In genomic region chr19:5912103-5913006, GRCm38 (mm10) we compare ENCODE assay signal across 8 mouse cellular contexts. TPM values are rescaled to one million over a fixed set of nuclear protein-coding genes. Genes with fewer than 3 reads are reported as not detected.
DNase-seq lines count a peak whose midpoint lies in the region; ATAC-seq lines count a peak whose summit lies in the region.

No protein-coding gene starts in this region.

- DNase-seq in adrenal gland, adult (ENCODE audit: inconsistent age in 2 of 2, low spot score in 1 of 2), result peak; percentile 99
- peak; percentile 100 for DNase-seq in embryo, embryonic 10.5 days (ENCODE audit: low spot score)
- DNase-seq in gastrocnemius, postnatal 14 days, result peak; percentile 99
- peak; percentile 98 to 99 for DNase-seq in left cerebral cortex, postnatal 10 days (ENCODE audit: extremely low spot score in 1 of 2, low spot score in 2 of 2)
- DNase-seq in right cerebral cortex, postnatal 25 days, result peak; percentile 98
- DNase-seq in urinary bladder, postnatal 4 days (ENCODE audit: low spot score in 2 of 2), result peak; percentile 98 to 99

- peak; percentile 91 for ATAC-seq in inflammation-experienced regulatory T-cells, adult 6 months
- peak; percentile 94 for ATAC-seq in megakaryocyte-erythroid progenitor cell, adult 5-6 weeks (replicated peaks; ENCODE audit: low FRiP score, low TSS enrichment, poor library complexity, severe bottlenecking)

- intact Hi-C loops in gastrocnemius, postnatal 14 days (cut with DNase I; ENCODE audit: low total_unique reads), result loop anchor here (10.0 kb wide), 1 partner anchor 102 kb away; the partner anchor contains the start of gene Capn1
- intact Hi-C loops in left cerebral cortex, postnatal 10 days (cut with DNase I), result no loop called here

RNA-seq across cellular contexts. Expression of gene Dpf2, which starts 0.5 kb away (rescaled TPM):
- 10 to 100 TPM; 71.9 to 78.2 TPM for total RNA-seq in gastrocnemius, postnatal 14 days (2021)
- 100 to 1,000 TPM; 157 to 198 (median 189) TPM for polyA plus RNA-seq in inflammation-experienced regulatory T-cells, adult 6 months (2017; shearing (Covaris generic))
- total RNA-seq in left cerebral cortex, postnatal 10 days (2021), result 10 to 100 TPM; 76.8 to 80.7 TPM
- total RNA-seq in megakaryocyte-erythroid progenitor cell, adult 5-6 weeks (2014; fragmentation: Nextera tagmentation), result 91.2 and 95.9 TPM in 2 replicates
- total RNA-seq in megakaryocyte-erythroid progenitor cell, adult 5-6 weeks (2017), result 75.0 and 124 TPM in 2 replicates

RNA-seq across cellular contexts. Expression of gene Cdc42ep2, which starts 12.3 kb away (rescaled TPM):
- total RNA-seq in gastrocnemius, postnatal 14 days (2021), result 10 to 100 TPM; 14.4 to 18.3 TPM
- under 1 TPM in 2 of 3 experiments, not detected in 1; 0.32 to 0.52 TPM for polyA plus RNA-seq in inflammation-experienced regulatory T-cells, adult 6 months (2017; shearing (Covaris generic))
- 1 to 10 TPM; 8.3 to 9.8 TPM for total RNA-seq in left cerebral cortex, postnatal 10 days (2021)
- 0.77 TPM in 1 of 2 replicates, not detected in the other for total RNA-seq in megakaryocyte-erythroid progenitor cell, adult 5-6 weeks (2014; fragmentation: Nextera tagmentation)
- not detected in 2 replicates for total RNA-seq in megakaryocyte-erythroid progenitor cell, adult 5-6 weeks (2017)

RNA-seq across cellular contexts. Expression of gene Tigd3, which starts 18.4 kb away (rescaled TPM):
- total RNA-seq in gastrocnemius, postnatal 14 days (2021), result under 1 TPM; 0.42 to 0.66 TPM
- 1 to 10 TPM in 1 of 3 experiments, under 1 TPM in 2; 0.36 to 1.1 (median 0.66) TPM for polyA plus RNA-seq in inflammation-experienced regulatory T-cells, adult 6 months (2017; shearing (Covaris generic))
- total RNA-seq in left cerebral cortex, postnatal 10 days (2021), result 1 to 10 TPM; 6.5 to 8.1 TPM
- 5.3 and 5.9 TPM in 2 replicates for total RNA-seq in megakaryocyte-erythroid progenitor cell, adult 5-6 weeks (2014; fragmentation: Nextera tagmentation)
- total RNA-seq in megakaryocyte-erythroid progenitor cell, adult 5-6 weeks (2017), result 2.2 and 3.1 TPM in 2 replicates

RNA-seq across cellular contexts. Expression of gene Slc25a45, which starts 34.7 kb away (rescaled TPM):
- 1 to 10 TPM; 2.1 to 2.3 TPM for total RNA-seq in gastrocnemius, postnatal 14 days (2021)
- polyA plus RNA-seq in inflammation-experienced regulatory T-cells, adult 6 months (2017; shearing (Covaris generic)), result 10 to 100 TPM; 48.8 to 54.8 (median 54.1) TPM
- total RNA-seq in left cerebral cortex, postnatal 10 days (2021), result 1 to 10 TPM; 3.4 to 3.8 TPM
- total RNA-seq in megakaryocyte-erythroid progenitor cell, adult 5-6 weeks (2014; fragmentation: Nextera tagmentation), result 10.0 and 20.1 TPM in 2 replicates
- 11.7 and 11.9 TPM in 2 replicates for total RNA-seq in megakaryocyte-erythroid progenitor cell, adult 5-6 weeks (2017)

RNA-seq across cellular contexts. Expression of gene Frmd8, which starts 37.3 kb away (rescaled TPM):
- 1 to 10 TPM; 7.1 to 7.7 TPM for total RNA-seq in gastrocnemius, postnatal 14 days (2021)
- 10 to 100 TPM; 57.3 to 71.3 (median 60.1) TPM for polyA plus RNA-seq in inflammation-experienced regulatory T-cells, adult 6 months (2017; shearing (Covaris generic))
- 10 to 100 TPM; 10.7 to 12.4 TPM for total RNA-seq in left cerebral cortex, postnatal 10 days (2021)
- 12.5 and 14.1 TPM in 2 replicates for total RNA-seq in megakaryocyte-erythroid progenitor cell, adult 5-6 weeks (2014; fragmentation: Nextera tagmentation)
- total RNA-seq in megakaryocyte-erythroid progenitor cell, adult 5-6 weeks (2017), result 10.7 and 14.3 TPM in 2 replicates

Comparison
In these comparisons a context has a peak if more than half of its experiments do, and no peak if none do; other contexts are left out.
1. Peak in every context shown above with its lines: DNase-seq and ATAC-seq.
2. RNA of gene Cdc42ep2, which starts 12.3 kb away (total RNA-seq): 14.4 to 18.3 TPM in gastrocnemius, postnatal 14 days and 8.3 to 9.8 TPM in left cerebral cortex, postnatal 10 days; 0.77 TPM in megakaryocyte-erythroid progenitor cell, adult 5-6 weeks; every median in the first group is over 4 times any median in the second.